Mouse (Mus musculus): ENCODE measurements at regions not wholly inside any gene's neighbourhood (a gene's known extent, or its start where the extent isn't known, plus 50 kb on each side); places are given as distances from the start of the nearest gene placed in this dataset.

- no peaks in the 10 kb centered on the region for H3K4me1 ChIP-seq (ENCODE audit: control insufficient read depth, insufficient read depth, low read length)
- TF ChIP-seq CTCF (IDR thresholded peaks at IDR 0.05; ENCODE audit: borderline replicate concordance, insufficient read depth, low read length) (no peak), POLR2A (IDR thresholded peaks at IDR 0.05; ENCODE audit: low read depth, low read length) (no peak)
These were observed 406.8 kb downstream of the Tshz3 start for GRCm38 (mm10) chr7:37104671-37105070.

DNA sequence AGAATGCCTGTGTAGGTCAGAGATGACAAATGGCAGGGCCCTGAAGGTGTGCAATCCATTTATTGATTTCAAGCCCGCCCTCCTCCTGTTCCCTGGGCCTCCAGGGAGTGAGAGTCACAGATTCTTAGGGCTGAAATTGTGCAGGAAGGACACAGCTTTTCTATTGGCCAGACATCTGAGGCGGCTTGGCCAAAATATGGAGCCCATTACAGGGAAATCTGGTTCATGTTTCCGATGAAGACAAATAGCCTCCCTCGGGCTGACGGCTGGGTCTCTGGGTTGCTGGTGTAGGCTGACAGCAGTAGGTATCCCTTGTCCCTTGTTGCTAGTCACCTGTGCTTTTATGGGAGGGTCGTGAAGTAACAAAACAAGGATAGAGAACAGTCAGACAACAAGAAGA, 413.2 kb downstream of the Tshz3 start:
- TF ChIP-seq POLR2A (IDR thresholded peaks at IDR 0.05; ENCODE audit: low read depth, low read length), result no peak
- no peak for TF ChIP-seq CTCF (IDR thresholded peaks at IDR 0.05; ENCODE audit: borderline replicate concordance, insufficient read depth, low read length)
- Histone ChIP-seq H3K27ac (ENCODE audit: insufficient read depth, low read length) (no peak overlapping the region), H3K4me1 (ENCODE audit: control insufficient read depth, insufficient read depth, low read length) (no peaks in the 10 kb centered on the region), H3K4me3 (ENCODE audit: insufficient read depth, low read length) (no peak overlapping the region)

More at GRCm38 (mm10) chr7:37104671-37105070, 406.8 kb downstream of the Tshz3 start:
- Histone ChIP-seq H3K27ac (ENCODE audit: insufficient read depth, low read length) (no peak overlapping the region), H3K4me3 (ENCODE audit: insufficient read depth, low read length) (no peak overlapping the region)

- no peak for TF ChIP-seq CTCF (IDR thresholded peaks at IDR 0.05; ENCODE audit: borderline replicate concordance, insufficient read depth, low read length)
- no peak for TF ChIP-seq POLR2A (IDR thresholded peaks at IDR 0.05; ENCODE audit: low read depth, low read length)
- H3K4me3 ChIP-seq (ENCODE audit: insufficient read depth, low read length), result no peak overlapping the region
- H3K4me1 ChIP-seq (ENCODE audit: control insufficient read depth, insufficient read depth, low read length), result no peaks in the 10 kb centered on the region
- H3K27ac ChIP-seq (ENCODE audit: insufficient read depth, low read length), result no peak overlapping the region
These were observed 422.9 kb downstream of the Tshz3 start for GRCm38 (mm10) chr7:37120776-37121175.

GRCm38 (mm10) chr7:37140191-37140590, 442.3 kb downstream of the Tshz3 start:
- H3K4me3 ChIP-seq (ENCODE audit: insufficient read depth, low read length), result no peak overlapping the region
- H3K4me1 ChIP-seq (ENCODE audit: control insufficient read depth, insufficient read depth, low read length), result no peaks in the 10 kb centered on the region
- no peak overlapping the region for H3K27ac ChIP-seq (ENCODE audit: insufficient read depth, low read length)
- TF ChIP-seq POLR2A (IDR thresholded peaks at IDR 0.05; ENCODE audit: low read depth, low read length), result no peak
- TF ChIP-seq CTCF (IDR thresholded peaks at IDR 0.05; ENCODE audit: borderline replicate concordance, insufficient read depth, low read length), result no peak

DNA sequence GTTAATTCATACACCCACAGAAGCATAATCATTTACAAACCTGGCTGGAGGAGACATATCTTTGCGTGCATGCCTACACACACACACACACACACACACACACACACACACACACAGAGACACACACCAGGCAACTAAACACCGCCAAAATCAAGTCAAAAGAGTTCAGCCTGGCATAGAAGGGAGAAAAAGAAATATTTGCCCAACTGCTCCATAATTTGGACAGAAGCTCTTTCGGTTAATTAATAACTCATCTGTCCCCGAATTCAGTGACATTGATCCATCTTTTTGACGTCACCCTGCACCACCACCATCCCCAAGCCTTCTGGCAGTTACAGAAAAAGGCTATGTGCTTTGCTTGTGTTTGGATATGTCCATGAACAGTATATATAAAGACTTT, 444.9 kb downstream of the Tshz3 start:
- no peak for TF ChIP-seq CTCF (IDR thresholded peaks at IDR 0.05; ENCODE audit: borderline replicate concordance, insufficient read depth, low read length)
- TF ChIP-seq POLR2A (IDR thresholded peaks at IDR 0.05; ENCODE audit: low read depth, low read length), result no peak

DNA sequence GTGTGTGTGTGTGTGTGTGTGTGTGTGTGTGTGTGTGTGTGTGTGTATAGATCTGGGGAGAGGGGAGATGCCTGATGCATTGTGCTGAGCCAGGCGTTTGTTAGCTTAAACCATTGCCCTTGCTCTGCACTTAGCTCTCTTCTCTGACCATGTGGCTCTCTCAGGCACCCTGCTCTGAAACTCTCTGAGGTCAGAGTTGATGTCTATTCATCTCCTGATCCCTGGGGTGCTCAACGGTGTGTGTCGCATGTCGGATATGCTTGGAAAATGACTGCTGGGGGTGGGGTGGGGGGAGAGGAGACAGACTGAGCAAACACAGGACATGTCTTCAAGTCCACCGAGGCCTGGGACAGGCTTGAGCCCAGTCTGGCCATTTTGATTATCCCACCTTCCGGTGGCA, 446.4 kb downstream of the Tshz3 start:
- Histone ChIP-seq H3K27ac (ENCODE audit: insufficient read depth, low read length) (no peak overlapping the region), H3K4me3 (ENCODE audit: insufficient read depth, low read length) (no peak overlapping the region), H3K4me1 (ENCODE audit: control insufficient read depth, insufficient read depth, low read length) (no peaks in the 10 kb centered on the region)
- TF ChIP-seq CTCF (IDR thresholded peaks at IDR 0.05; ENCODE audit: borderline replicate concordance, insufficient read depth, low read length) (no peak), POLR2A (IDR thresholded peaks at IDR 0.05; ENCODE audit: low read depth, low read length) (no peak)

More for the DNA sequence above, 444.9 kb downstream of the Tshz3 start:
- Histone ChIP-seq H3K27ac (ENCODE audit: insufficient read depth, low read length) (no peak overlapping the region), H3K4me1 (ENCODE audit: control insufficient read depth, insufficient read depth, low read length) (no peaks in the 10 kb centered on the region), H3K4me3 (ENCODE audit: insufficient read depth, low read length) (no peak overlapping the region)

- Histone ChIP-seq H3K4me1 (ENCODE audit: control insufficient read depth, insufficient read depth, low read length) (no peaks in the 10 kb centered on the region), H3K27ac (ENCODE audit: insufficient read depth, low read length) (no peak overlapping the region), H3K4me3 (ENCODE audit: insufficient read depth, low read length) (no peak overlapping the region)
- TF ChIP-seq CTCF (IDR thresholded peaks at IDR 0.05; ENCODE audit: borderline replicate concordance, insufficient read depth, low read length) (no peak), POLR2A (IDR thresholded peaks at IDR 0.05; ENCODE audit: low read depth, low read length) (no peak)
These were observed 451.8 kb downstream of the Tshz3 start for GRCm38 (mm10) chr7:37149711-37150110.

- Histone ChIP-seq H3K4me1 (ENCODE audit: control insufficient read depth, insufficient read depth, low read length) (no peaks in the 10 kb centered on the region), H3K4me3 (ENCODE audit: insufficient read depth, low read length) (no peak overlapping the region), H3K27ac (ENCODE audit: insufficient read depth, low read length) (no peak overlapping the region)
- TF ChIP-seq CTCF (IDR thresholded peaks at IDR 0.05; ENCODE audit: borderline replicate concordance, insufficient read depth, low read length) (no peak), POLR2A (IDR thresholded peaks at IDR 0.05; ENCODE audit: low read depth, low read length) (no peak)
These were observed 461.9 kb downstream of the Tshz3 start for GRCm38 (mm10) chr7:37159801-37160200.

DNA sequence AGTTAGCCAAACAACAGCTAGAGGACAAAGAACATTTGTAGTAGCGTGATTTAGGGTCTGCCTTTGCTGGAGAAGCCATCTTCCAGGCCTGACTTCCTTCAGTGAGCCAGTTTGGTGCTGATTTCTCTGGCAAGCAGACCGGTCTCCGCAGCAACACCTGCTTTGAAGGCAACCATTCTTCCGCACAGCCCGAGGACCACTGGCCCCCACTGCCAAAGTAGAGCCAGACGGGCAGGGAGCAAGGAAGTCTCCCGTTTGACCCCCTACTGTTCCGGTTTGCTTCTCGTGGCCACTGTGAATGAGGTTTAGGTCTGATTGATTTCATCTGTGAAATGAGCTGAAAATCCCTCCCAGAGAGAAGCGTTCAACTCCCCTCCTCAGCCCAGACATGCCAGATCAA, 471.0 kb downstream of the Tshz3 start:
- TF ChIP-seq CTCF (IDR thresholded peaks at IDR 0.05; ENCODE audit: borderline replicate concordance, insufficient read depth, low read length) (no peak), POLR2A (IDR thresholded peaks at IDR 0.05; ENCODE audit: low read depth, low read length) (no peak)
- no peaks in the 10 kb centered on the region for H3K4me1 ChIP-seq (ENCODE audit: control insufficient read depth, insufficient read depth, low read length)
- no peak overlapping the region for H3K27ac ChIP-seq (ENCODE audit: insufficient read depth, low read length)
- H3K4me3 ChIP-seq (ENCODE audit: insufficient read depth, low read length), result no peak overlapping the region

- Histone ChIP-seq H3K27ac (ENCODE audit: insufficient read depth, low read length) (no peak overlapping the region), H3K4me1 (ENCODE audit: control insufficient read depth, insufficient read depth, low read length) (no peaks in the 10 kb centered on the region), H3K4me3 (ENCODE audit: insufficient read depth, low read length) (no peak overlapping the region)
- TF ChIP-seq CTCF (IDR thresholded peaks at IDR 0.05; ENCODE audit: borderline replicate concordance, insufficient read depth, low read length) (no peak), POLR2A (IDR thresholded peaks at IDR 0.05; ENCODE audit: low read depth, low read length) (no peak)
These were observed 477.8 kb downstream of the Tshz3 start for GRCm38 (mm10) chr7:37175746-37176145.

DNA sequence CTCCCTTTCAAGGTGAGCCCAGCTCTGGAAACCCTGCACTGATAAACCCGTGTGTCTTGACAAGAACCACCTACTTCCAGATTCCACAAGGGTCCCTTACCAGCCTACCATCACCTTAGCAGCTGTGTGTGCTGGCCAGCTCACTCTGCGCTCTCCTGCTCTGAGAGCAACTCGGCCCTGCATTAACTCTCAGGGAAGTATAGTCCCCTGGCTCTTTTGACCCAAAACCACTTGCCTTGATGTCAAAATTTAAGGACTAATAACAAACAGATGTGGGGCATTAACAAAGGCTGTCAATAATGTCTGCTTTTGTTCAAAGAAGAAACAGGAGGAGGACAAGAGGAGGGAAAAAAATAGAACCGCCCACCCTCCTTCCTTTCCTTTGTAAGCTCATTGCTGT, 480.3 kb downstream of the Tshz3 start:
- TF ChIP-seq POLR2A (IDR thresholded peaks at IDR 0.05; ENCODE audit: low read depth, low read length), result no peak
- no peak for TF ChIP-seq CTCF (IDR thresholded peaks at IDR 0.05; ENCODE audit: borderline replicate concordance, insufficient read depth, low read length)
- Histone ChIP-seq H3K4me3 (ENCODE audit: insufficient read depth, low read length) (no peak overlapping the region), H3K27ac (ENCODE audit: insufficient read depth, low read length) (no peak overlapping the region), H3K4me1 (ENCODE audit: control insufficient read depth, insufficient read depth, low read length) (no peaks in the 10 kb centered on the region)

Measured in embryonic fibroblast, embryonic 13.5 days (primary cell).